Mouse (Mus musculus): Measurements from ENCODE around the gene Golgb1. TPM values are rescaled to one million over a fixed set of nuclear protein-coding genes. Genes with fewer than 3 reads are reported as not detected.

The Golgb1 gene
- total and polyA plus RNA-seq, 3 experiments: 16.8 to 35.0 (median 34.1) TPM

DNA sequence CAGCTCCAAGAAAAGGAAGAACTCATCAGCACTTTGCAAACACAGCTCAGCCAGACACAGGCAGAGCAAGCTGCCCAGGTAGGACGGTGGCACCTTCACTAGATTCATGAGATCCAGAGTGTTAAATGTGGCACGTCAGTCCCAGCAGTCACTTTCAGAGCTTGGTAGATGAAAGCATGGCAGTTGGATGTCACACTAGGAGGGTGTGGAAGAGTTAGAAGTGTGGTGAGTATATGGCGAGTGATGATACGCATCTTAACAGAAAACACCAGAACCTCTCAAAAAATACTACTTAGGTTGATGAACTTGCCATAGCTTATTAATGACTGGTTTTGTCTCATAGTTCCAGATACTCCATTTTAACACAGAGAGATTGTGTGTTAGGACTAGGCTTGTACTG lies 16.5 kb downstream of the Golgb1 start:
- Histone ChIP-seq H3K4me3 (ENCODE audit: control insufficient read depth in 1 of 2, insufficient read depth in 1 of 2, low read depth in 2 of 2, low read length in 2 of 2) (no peak overlapping the region), H3K27me3 (ENCODE audit: control insufficient read depth in 1 of 2, insufficient read depth in 2 of 2, low read length in 2 of 2) (no peaks in the 10 kb centered on the region), H3K36me3 (ENCODE audit: control insufficient read depth in 1 of 2, insufficient read depth in 2 of 2, low read length in 2 of 2) (peaks cover 0 to 15% of the 10 kb centered on the region in 2 experiments; a peak in 2 of 4 replicates), H3K79me2 (ENCODE audit: control insufficient read depth, insufficient read depth, low read length, poor library complexity) (no peaks in the 10 kb centered on the region), H3K9me3 (replicated peaks; ENCODE audit: insufficient read depth, low read length) (no peaks in the 10 kb centered on the region), H3K27ac (ENCODE audit: control insufficient read depth, low read depth, low read length) (no peak overlapping the region), H3K9ac (ENCODE audit: control insufficient read depth, low read depth, low read length, poor library complexity, severe bottlenecking) (no peak overlapping the region), H3K4me1 (ENCODE audit: control insufficient read depth in 1 of 2, insufficient read depth in 2 of 2, low read length in 2 of 2) (peaks cover 9 to 10% of the 10 kb centered on the region in 2 experiments)
- DNase-seq (ENCODE audit: low read depth, low spot score): no peak
- TF ChIP-seq E2F4 (IDR thresholded peaks at IDR 0.05; ENCODE audit: borderline replicate concordance, low read depth, low read length) (no peak), UBTF (IDR thresholded peaks at IDR 0.05; ENCODE audit: borderline replicate concordance, insufficient read depth, low read depth, low read length) (no peak), POLR2A (IDR thresholded peaks at IDR 0.05; ENCODE audit: control insufficient read depth in 1 of 2, insufficient read depth in 1 of 2, low read depth in 1 of 2, low read length in 2 of 2, poor library complexity in 1 of 2) (no peak), NRF1 (IDR thresholded peaks at IDR 0.05; ENCODE audit: insufficient read depth, low read depth, low read length, poor library complexity, severe bottlenecking) (no peak), MEF2A (IDR thresholded peaks at IDR 0.05; ENCODE audit: extremely low read depth, insufficient replicate concordance, low read depth, low read length, poor library complexity, severe bottlenecking) (no peak), GATA1 (IDR thresholded peaks at IDR 0.05; ENCODE audit: low read depth, low read length) (no peak), CTCF (IDR thresholded peaks at IDR 0.05 in 2 of 3, conservative IDR thresholded peaks at IDR 0.05 in 1 of 3; ENCODE audit: control insufficient read depth in 1 of 3, insufficient read depth in 1 of 3, low read depth in 2 of 3, low read length in 3 of 3, poor library complexity in 1 of 3, severe bottlenecking in 1 of 3) (no peak), EP300 (IDR thresholded peaks at IDR 0.05; ENCODE audit: low read depth in 1 of 2, low read length in 2 of 2) (no peak), ETS1 (IDR thresholded peaks at IDR 0.05; ENCODE audit: low read depth, low read length) (no peak)

DNA sequence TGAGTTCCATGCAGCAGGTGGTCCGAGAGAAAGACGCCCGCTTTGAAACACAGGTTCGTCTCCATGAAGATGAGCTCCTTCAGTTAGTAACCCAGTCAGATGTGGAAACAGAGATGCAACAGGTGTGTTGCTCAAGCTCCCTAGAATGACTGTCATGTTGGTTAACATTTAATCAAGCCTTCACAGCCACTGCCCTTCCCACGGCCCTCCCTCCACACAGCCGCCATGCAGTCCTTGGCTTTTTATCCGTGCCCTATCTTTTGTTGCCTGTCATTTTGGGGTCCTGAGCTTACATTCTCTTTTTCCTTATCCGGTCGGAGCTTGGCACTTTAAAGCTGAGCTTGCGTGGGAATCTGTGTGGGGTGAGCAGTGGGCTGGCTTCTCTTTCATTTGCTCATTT lies 18.4 kb downstream of the Golgb1 start:
- H3K4me3 ChIP-seq (ENCODE audit: control insufficient read depth in 1 of 2, insufficient read depth in 1 of 2, low read depth in 2 of 2, low read length in 2 of 2): no peak overlapping the region
- TF ChIP-seq GABPA (IDR thresholded peaks at IDR 0.05; ENCODE audit: low read depth, low read length) (no peak), MEF2A (IDR thresholded peaks at IDR 0.05; ENCODE audit: extremely low read depth, insufficient replicate concordance, low read depth, low read length, poor library complexity, severe bottlenecking) (no peak), SMC3 (IDR thresholded peaks at IDR 0.05; ENCODE audit: low read depth, low read length) (no peak), ZKSCAN1 (IDR thresholded peaks at IDR 0.05; ENCODE audit: low read depth, low read length) (no peak), SIN3A (IDR thresholded peaks at IDR 0.05; ENCODE audit: low read length) (no peak)
- no peaks in the 10 kb centered on the region for H3K27me3 ChIP-seq (ENCODE audit: control insufficient read depth in 1 of 2, insufficient read depth in 2 of 2, low read length in 2 of 2)
- DNase-seq (ENCODE audit: low read depth, low spot score): no peak
- H3K36me3 ChIP-seq (ENCODE audit: control insufficient read depth in 1 of 2, insufficient read depth in 2 of 2, low read length in 2 of 2): peaks cover 0 to 15% of the 10 kb centered on the region in 2 experiments; a peak in 2 of 4 replicates
- no peaks in the 10 kb centered on the region for H3K9me3 ChIP-seq (replicated peaks; ENCODE audit: insufficient read depth, low read length)
- peaks cover 9 to 10% of the 10 kb centered on the region in 2 experiments for H3K4me1 ChIP-seq (ENCODE audit: control insufficient read depth in 1 of 2, insufficient read depth in 2 of 2, low read length in 2 of 2)
- H3K27ac ChIP-seq (ENCODE audit: control insufficient read depth, low read depth, low read length): no peak overlapping the region
- no peak overlapping the region for H3K9ac ChIP-seq (ENCODE audit: control insufficient read depth, low read depth, low read length, poor library complexity, severe bottlenecking)
- no peaks in the 10 kb centered on the region for H3K79me2 ChIP-seq (ENCODE audit: control insufficient read depth, insufficient read depth, low read length, poor library complexity)

DNA sequence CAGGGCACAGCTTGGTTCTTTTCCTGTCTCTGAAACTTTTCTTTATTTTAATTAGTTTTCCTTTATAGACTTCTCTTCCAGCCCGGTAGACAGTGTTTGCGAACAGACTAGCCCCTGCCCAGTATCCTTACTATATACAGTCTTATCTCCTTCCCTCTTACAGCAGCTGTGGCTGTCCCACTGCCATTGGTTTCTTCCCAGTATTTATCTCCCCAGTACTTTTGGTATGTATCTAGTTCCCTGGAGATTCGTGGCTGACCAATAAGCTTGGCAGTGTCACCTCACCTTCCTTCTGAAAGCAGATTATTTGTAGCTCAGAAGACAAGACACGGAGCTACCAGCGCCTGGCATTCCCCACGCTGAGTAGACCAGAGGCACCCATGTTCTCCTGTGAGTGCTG lies 21.8 kb downstream of the Golgb1 start:
- no peaks in the 10 kb centered on the region; a peak in 2 of 4 replicates for H3K36me3 ChIP-seq (ENCODE audit: control insufficient read depth in 1 of 2, insufficient read depth in 2 of 2, low read length in 2 of 2)
- no peaks in the 10 kb centered on the region for H3K9me3 ChIP-seq (replicated peaks; ENCODE audit: insufficient read depth, low read length)
- H3K4me1 ChIP-seq (ENCODE audit: control insufficient read depth in 1 of 2, insufficient read depth in 2 of 2, low read length in 2 of 2): no peaks in the 10 kb centered on the region
- no peak overlapping the region for H3K4me3 ChIP-seq (ENCODE audit: control insufficient read depth in 1 of 2, insufficient read depth in 1 of 2, low read depth in 2 of 2, low read length in 2 of 2)
- no peak overlapping the region for H3K9ac ChIP-seq (ENCODE audit: control insufficient read depth, low read depth, low read length, poor library complexity, severe bottlenecking)
- H3K27ac ChIP-seq (ENCODE audit: control insufficient read depth, low read depth, low read length): no peak overlapping the region
- TF ChIP-seq MEF2A (IDR thresholded peaks at IDR 0.05; ENCODE audit: extremely low read depth, insufficient replicate concordance, low read depth, low read length, poor library complexity, severe bottlenecking) (no peak), SMC3 (IDR thresholded peaks at IDR 0.05; ENCODE audit: low read depth, low read length) (no peak), RAD21 (IDR thresholded peaks at IDR 0.05; ENCODE audit: low read depth, low read length) (no peak), ZMIZ1 (IDR thresholded peaks at IDR 0.05; ENCODE audit: low read depth, low read length) (no peak), ZKSCAN1 (IDR thresholded peaks at IDR 0.05; ENCODE audit: low read depth, low read length) (no peak), MYC (IDR thresholded peaks at IDR 0.05; ENCODE audit: low read depth, low read length) (no peak), SIN3A (IDR thresholded peaks at IDR 0.05; ENCODE audit: low read length) (no peak), POLR2AphosphoS2 (IDR thresholded peaks at IDR 0.05; ENCODE audit: low read length) (no peak), ZNF384 (IDR thresholded peaks at IDR 0.05; ENCODE audit: low read depth, low read length) (no peak), POLR2AphosphoS5 (IDR thresholded peaks at IDR 0.05; ENCODE audit: borderline replicate concordance, low read depth, low read length) (no peak), ELF1 (IDR thresholded peaks at IDR 0.05; ENCODE audit: low read depth, low read length) (no peak), TBP (IDR thresholded peaks at IDR 0.05; ENCODE audit: low read depth, low read length) (no peak), CHD1 (IDR thresholded peaks at IDR 0.05; ENCODE audit: low read depth, low read length) (no peak), E2F4 (IDR thresholded peaks at IDR 0.05; ENCODE audit: borderline replicate concordance, low read depth, low read length) (no peak), HCFC1 (IDR thresholded peaks at IDR 0.05; ENCODE audit: low read depth, low read length) (no peak), MXI1 (IDR thresholded peaks at IDR 0.05; ENCODE audit: low read depth, low read length) (no peak)
- no peaks in the 10 kb centered on the region for H3K79me2 ChIP-seq (ENCODE audit: control insufficient read depth, insufficient read depth, low read length, poor library complexity)
- no peak for DNase-seq (ENCODE audit: low read depth, low spot score)
- H3K27me3 ChIP-seq (ENCODE audit: control insufficient read depth in 1 of 2, insufficient read depth in 2 of 2, low read length in 2 of 2): no peaks in the 10 kb centered on the region

Data from MEL (cell line).